Mouse (Mus musculus) forebrain, embryonic 14.5 days (tissue): ENCODE results near the gene Als2cr12. TPM values are rescaled to one million over a fixed set of nuclear protein-coding genes. Genes with fewer than 3 reads are reported as not detected.

Experiments
- ATAC-seq: fragments of 200-750 bp; cut with Nextera tagmentation; 2 replicates; pipeline ENCODE4 v1.8.0; 2017; ENCODE audit warnings: mild to moderate bottlenecking, moderate library complexity
- DNase-seq: peaks from one replicate; pipeline ENCODE4 v3.0.0-alpha.2; 2015; ENCODE audit warnings: low spot score
- H3K27ac ChIP-seq: fragments of 300-500 bp; sonication (generic); 2 replicates; pipeline ENCODE4 v1.5.1; 2014; ENCODE audit warnings: low read depth, mild to moderate bottlenecking, control low read depth, low read length, moderate library complexity
- H3K27me3 ChIP-seq: fragments of 300-500 bp; sonication (generic); replicated peaks from 2 replicates; pipeline ENCODE4 v1.6.1; 2014; ENCODE audit warnings: low read length, control low read depth, mixed read lengths; ENCODE audit not compliant: control insufficient read depth, insufficient read depth
- H3K36me3 ChIP-seq: fragments of 300-500 bp; sonication (generic); 2 replicates; pipeline ENCODE4 v1.6.1; 2014; ENCODE audit warnings: low read length, control low read depth; ENCODE audit not compliant: control insufficient read depth, insufficient read depth
- H3K4me1 ChIP-seq: fragments of 300-500 bp; sonication (generic); 2 replicates; pipeline ENCODE4 v1.6.1; 2014; ENCODE audit warnings: antibody characterized with exemption, low read length, control low read depth; ENCODE audit not compliant: control insufficient read depth, insufficient read depth
- H3K4me2 ChIP-seq: fragments of 300-500 bp; sonication (generic); 2 replicates; pipeline ENCODE4 v1.6.1; 2014; ENCODE audit warnings: mild to moderate bottlenecking, control low read depth, low read length
- H3K4me3 ChIP-seq: fragments of 300-500 bp; sonication (generic); 2 replicates; pipeline ENCODE4 v1.5.1; 2014; ENCODE audit warnings: low read depth, low read length, control low read depth
- H3K9ac ChIP-seq: fragments of 300-500 bp; sonication (generic); 2 replicates; pipeline ENCODE4 v1.6.1; 2014; ENCODE audit warnings: mild to moderate bottlenecking, low read length, control low read depth, moderate library complexity
- H3K9me3 ChIP-seq: fragments of 300-500 bp; sonication (generic); replicated peaks from 2 replicates; pipeline ENCODE4 v1.6.1; 2016; ENCODE audit warnings: low read length, control low read depth, mixed read lengths; ENCODE audit not compliant: control insufficient read depth
- WGBS: fragments of 180-500 bp; shearing (Covaris S2); extraction: QIAGEN DNeasy Blood & Tissue Kit; methylation state at CpG from one replicate; pipeline ENCODE4 v1.1.7; 2014; 5-methylcytosine and 5-hydroxymethylcytosine counted together
- polyA plus RNA-seq: library from polyadenylated mRNA; unstranded; fragments of >200 nt; fragmentation: Nextera tagmentation; extraction: Ambion mirVana; gene quantifications from 2 replicates; pipeline ENCODE4 v1.2.1, GENCODE M21; 2014

The Als2cr12 gene
- polyA plus RNA-seq, 1 experiment from 2014 or later = not detected

GRCm38 (mm10) chr1:58728590-58728868, 32.7 kb upstream of the Als2cr12 start:
- Histone ChIP-seq H3K4me2 (no peak overlapping the region), H3K4me3 (no peak overlapping the region), H3K36me3 (0 out of 2 replicates have a peak, but pooled peaks cover 10% of the 10 kb centered on the region), H3K27ac (no peak overlapping the region), H3K9me3 (no peaks in the 10 kb centered on the region), H3K4me1 (0 out of 2 replicates have a peak, but pooled peaks cover 2% of the 10 kb centered on the region), H3K27me3 (no peaks in the 10 kb centered on the region), H3K9ac (no peak overlapping the region)
- DNase-seq (no peak), ATAC-seq (no peak)
- WGBS = 93% methylated on average over 3 of the region's 3 CpGs

- no peak for ATAC-seq
- H3K27me3 ChIP-seq = no peaks in the 10 kb centered on the region
- no peaks in the 10 kb centered on the region for H3K9me3 ChIP-seq
- no peak for DNase-seq
- H3K9ac ChIP-seq = no peak overlapping the region
- no peak overlapping the region for H3K27ac ChIP-seq
- 90% methylated on average over 10 of the region's 10 CpGs for WGBS
- H3K4me1 ChIP-seq = 0 out of 2 replicates have a peak, but pooled peaks cover 2% of the 10 kb centered on the region
- no peak overlapping the region for H3K4me2 ChIP-seq
- H3K4me3 ChIP-seq = no peak overlapping the region
- H3K36me3 ChIP-seq = 0 out of 2 replicates have a peak, but pooled peaks cover 6% of the 10 kb centered on the region
These were observed 32.2 kb upstream of the Als2cr12 start for GRCm38 (mm10) chr1:58727747-58728589.

- Histone ChIP-seq H3K36me3 (0 out of 2 replicates have a peak, but pooled peaks cover 6% of the 10 kb centered on the region), H3K27ac (no peak overlapping the region), H3K27me3 (no peaks in the 10 kb centered on the region), H3K9me3 (no peaks in the 10 kb centered on the region), H3K4me2 (no peak overlapping the region), H3K4me3 (no peak overlapping the region), H3K9ac (no peak overlapping the region), H3K4me1 (0 out of 2 replicates have a peak, but pooled peaks cover 2% of the 10 kb centered on the region)
- DNase-seq (no peak), ATAC-seq (no peak)
- WGBS = 96% methylated on average over 1 of the region's 1 CpGs
These were observed 31.4 kb upstream of the Als2cr12 start for GRCm38 (mm10) chr1:58727019-58727746.

- DNase-seq = no peak
- Histone ChIP-seq H3K27me3 (no peaks in the 10 kb centered on the region), H3K27ac (no peak overlapping the region), H3K4me2 (no peak overlapping the region), H3K9ac (no peak overlapping the region), H3K36me3 (0 out of 2 replicates have a peak, but pooled peaks cover 6% of the 10 kb centered on the region), H3K4me1 (0 out of 2 replicates have a peak, but pooled peaks cover 2% of the 10 kb centered on the region), H3K9me3 (no peaks in the 10 kb centered on the region), H3K4me3 (no peak overlapping the region)
- 93% methylated on average over 5 of the region's 5 CpGs for WGBS
- ATAC-seq = no peak
These were observed 30.0 kb upstream of the Als2cr12 start for GRCm38 (mm10) chr1:58725767-58726166.

GRCm38 (mm10) chr1:58725095-58725494, 29.3 kb upstream of the Als2cr12 start:
- no peak for ATAC-seq
- Histone ChIP-seq H3K4me1 (0 out of 2 replicates have a peak, but pooled peaks cover 2% of the 10 kb centered on the region), H3K4me3 (no peak overlapping the region), H3K4me2 (no peak overlapping the region), H3K9me3 (no peaks in the 10 kb centered on the region), H3K9ac (no peak overlapping the region), H3K27me3 (no peaks in the 10 kb centered on the region), H3K36me3 (0 out of 2 replicates have a peak, but pooled peaks cover 6% of the 10 kb centered on the region), H3K27ac (no peak overlapping the region)
- DNase-seq = no peak

- ATAC-seq (no peak), DNase-seq (peak; percentile 21)
- Histone ChIP-seq H3K36me3 (0 out of 2 replicates have a peak, but pooled peaks cover 6% of the 10 kb centered on the region), H3K27me3 (no peaks in the 10 kb centered on the region), H3K4me3 (no peak overlapping the region), H3K4me1 (0 out of 2 replicates have a peak, but pooled peaks cover 2% of the 10 kb centered on the region), H3K9me3 (no peaks in the 10 kb centered on the region), H3K4me2 (no peak overlapping the region), H3K9ac (no peak overlapping the region), H3K27ac (no peak overlapping the region)
- WGBS = 55% methylated on average over 5 of the region's 9 CpGs
These were observed 28.7 kb upstream of the Als2cr12 start for GRCm38 (mm10) chr1:58724533-58724932.

- no peak overlapping the region for H3K4me3 ChIP-seq
- ATAC-seq (no peak), DNase-seq (no peak)
- H3K9ac ChIP-seq = no peak overlapping the region
- 0 out of 2 replicates have a peak, but pooled peaks cover 5% of the 10 kb centered on the region for H3K36me3 ChIP-seq
- H3K4me1 ChIP-seq = 0 out of 2 replicates have a peak, but pooled peaks cover 2% of the 10 kb centered on the region
- no peaks in the 10 kb centered on the region for H3K9me3 ChIP-seq
- 57% methylated on average over 7 of the region's 7 CpGs for WGBS
- no peaks in the 10 kb centered on the region for H3K27me3 ChIP-seq
- H3K27ac ChIP-seq = no peak overlapping the region
- no peak overlapping the region for H3K4me2 ChIP-seq
These were observed 28.1 kb upstream of the Als2cr12 start for GRCm38 (mm10) chr1:58723809-58724405.

GRCm38 (mm10) chr1:58723062-58723808, 27.4 kb upstream of the Als2cr12 start:
- no peaks in the 10 kb centered on the region for H3K36me3 ChIP-seq
- no peak overlapping the region for H3K4me2 ChIP-seq
- 0 out of 2 replicates have a peak, but pooled peaks cover 2% of the 10 kb centered on the region for H3K4me1 ChIP-seq
- H3K27ac ChIP-seq = no peak overlapping the region
- ATAC-seq = no peak
- no peaks in the 10 kb centered on the region for H3K9me3 ChIP-seq
- no peak overlapping the region for H3K9ac ChIP-seq
- 73% methylated on average over 7 of the region's 7 CpGs for WGBS
- H3K4me3 ChIP-seq = no peak overlapping the region
- H3K27me3 ChIP-seq = no peaks in the 10 kb centered on the region
- DNase-seq = no peak
